Mouse (Mus musculus) embryonic stem cell, embryonic (primary cell): Measurements from ENCODE around the gene Pex1.

ENCODE experiments used
- CTCF ChIA-PET, 4 experiments: fragments of 300-600 bp in 2 of 4; fragments of 350-600 bp in 2 of 4; sonication (Branson Sonifier 250); formaldehyde crosslinking; loops; one replicate each; lab custom pipeline; 2022; ENCODE audit warnings: inconsistent platforms in 2 of 4; lab: Charles Lee
- POLR2A ChIA-PET, 4 experiments: fragments of 300-600 bp in 2 of 4; fragments of 350-600 bp in 2 of 4; sonication (Branson Sonifier 250); formaldehyde crosslinking; loops; one replicate each; lab custom pipeline; 2022; ENCODE audit warnings: antibody characterized with exemption in 4 of 4, inconsistent platforms in 1 of 4; lab: Charles Lee

Pex1 gene

DNA sequence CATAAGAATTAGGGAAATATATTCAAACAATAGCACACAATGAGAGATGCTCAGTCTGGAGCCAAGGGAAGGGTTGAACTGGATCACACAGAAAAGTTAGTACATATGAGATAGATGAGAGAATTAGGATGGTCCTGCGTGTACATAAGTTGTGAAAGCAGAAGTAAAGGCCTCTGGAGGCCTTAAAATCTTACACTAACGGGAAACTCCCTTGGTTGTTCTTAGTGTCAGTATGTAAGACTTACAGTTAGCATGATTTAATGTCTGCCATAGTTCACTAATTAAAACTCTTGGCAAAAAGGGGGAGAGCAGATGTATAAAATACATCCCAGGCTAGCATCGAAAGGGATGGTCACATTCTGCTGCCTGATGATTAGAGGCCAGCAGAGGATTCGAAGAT, 57.9 kb downstream of the Pex1 start:
- POLR2A ChIA-PET = no interaction called here
- CTCF ChIA-PET = no interaction called here

DNA sequence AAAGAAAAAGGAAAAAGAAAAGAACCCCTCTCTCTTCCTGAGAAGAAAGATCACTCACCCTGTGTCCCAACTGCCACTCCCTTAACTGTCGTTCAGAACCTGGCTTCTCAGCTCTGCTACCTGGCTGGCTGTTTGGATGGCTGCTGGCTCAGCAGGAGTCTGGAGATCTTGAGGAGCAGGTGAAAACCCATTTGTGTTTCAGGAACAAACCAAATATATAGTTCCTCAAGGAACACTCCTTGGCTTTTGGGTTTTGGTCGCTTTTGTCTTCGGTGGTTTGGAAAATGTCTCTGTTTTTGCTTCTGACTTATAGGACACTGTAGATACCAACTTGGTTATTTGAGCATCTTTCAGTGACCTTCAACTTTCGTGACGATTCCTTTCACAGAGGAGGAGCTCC, 61.2 kb downstream of the Pex1 start, which contains the start of gene Gatad1:
Gatad1 (minus strand) TSS at position 101 of the 400 bp plus-strand sequence.
- CTCF ChIA-PET = interaction anchor here in 1 of 4 experiments (0.7 kb wide), 1 partner anchor 9 kb away, joined by 4 read pairs; no protein-coding TSS in a partner anchor

DNA sequence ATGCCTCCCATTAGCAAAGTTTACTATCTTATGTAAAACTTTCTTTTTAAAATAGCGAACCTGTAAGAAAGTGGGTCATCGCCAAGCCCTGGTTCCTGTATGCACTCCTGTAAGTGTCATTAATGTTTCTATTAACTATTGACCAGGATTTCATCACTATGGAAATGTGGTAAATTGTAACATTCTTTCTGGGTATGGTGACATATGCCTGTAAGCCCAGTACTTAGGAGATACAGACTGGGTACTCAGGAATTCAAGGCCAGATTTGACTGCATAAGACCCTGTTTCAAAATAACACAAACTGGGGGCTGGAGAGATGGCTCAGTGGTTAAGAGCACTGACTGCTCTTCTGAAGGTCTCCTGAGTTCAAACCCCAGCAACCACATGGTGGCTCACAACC, 69.4 kb downstream of the Pex1 start:
- ChIA-PET POLR2A (interaction anchor here in 1 of 4 experiments (1.3 kb wide), 1 partner anchor 122 kb away, joined by 4 read pairs; the partner anchor contains the start of gene Fam133b), CTCF (no interaction called here)

More for the DNA sequence above, 61.2 kb downstream of the Pex1 start, which contains the start of gene Gatad1:
- POLR2A ChIA-PET = no interaction called here

GRCm38 (mm10) chr5:3666585-3666984, 70.7 kb downstream of the Pex1 start:
- CTCF ChIA-PET = no interaction called here
- POLR2A ChIA-PET = interaction anchor here in 1 of 4 experiments (1.2 kb wide), 1 partner anchor 70 kb away, joined by 3 read pairs; the partner anchor contains the start of genes Pex1 and Rbm48

GRCm38 (mm10) chr5:3669938-3670554, 74.2 kb downstream of the Pex1 start:
- ChIA-PET POLR2A (no interaction called here), CTCF (no interaction called here)
